Mouse (Mus musculus) layer of hippocampus, postnatal 10 days (tissue): ENCODE measurements at regions not wholly inside any gene's neighbourhood (a gene's known extent, or its start where the extent isn't known, plus 50 kb on each side); places are given as distances from the start of the nearest gene placed in this dataset.

Experiments used
- DNase-seq, 2 experiments: peaks; one replicate each; pipeline ENCODE4 v3.0.0; 2021; ENCODE audit warnings: low spot score in 2 of 2

- DNase-seq = no peak
Observed at GRCm38 (mm10) chr9:30174646-30175045, 211.7 kb upstream of the Ntm start.

GRCm38 (mm10) chr9:30175376-30175775, 212.4 kb upstream of the Ntm start:
- no peak for DNase-seq

GRCm38 (mm10) chr9:30183409-30183808, 220.5 kb upstream of the Ntm start:
- no peak for DNase-seq

GRCm38 (mm10) chr9:30184996-30185763, 222.2 kb upstream of the Ntm start:
- no peak for DNase-seq

- no peak for DNase-seq
Observed at GRCm38 (mm10) chr9:30186261-30186660, 223.3 kb upstream of the Ntm start.

- no peak for DNase-seq
Observed at GRCm38 (mm10) chr9:30190078-30190477, 227.1 kb upstream of the Ntm start.

GRCm38 (mm10) chr9:30191119-30191518, 228.2 kb upstream of the Ntm start:
- peak in 1 of 2 experiments; percentile 25 for DNase-seq

GRCm38 (mm10) chr9:30191902-30192301, 229.0 kb upstream of the Ntm start:
- DNase-seq = no peak

- no peak for DNase-seq
Observed at GRCm38 (mm10) chr9:30194866-30195265, 231.9 kb upstream of the Ntm start.

GRCm38 (mm10) chr9:30202411-30202810, 224.5 kb upstream of the Snx19 start:
- DNase-seq = no peak

GRCm38 (mm10) chr9:30207631-30208030, 219.3 kb upstream of the Snx19 start:
- no peak for DNase-seq

- DNase-seq = peak in 1 of 2 experiments; percentile 14
Observed at GRCm38 (mm10) chr9:30209806-30210205, 217.1 kb upstream of the Snx19 start.

- peak; percentile 9 to 15 for DNase-seq
Observed at GRCm38 (mm10) chr9:30212471-30213075, 214.3 kb upstream of the Snx19 start.

GRCm38 (mm10) chr9:30234501-30235163, 192.3 kb upstream of the Snx19 start:
- DNase-seq = peak in 1 of 2 experiments; percentile 8

GRCm38 (mm10) chr9:30235791-30236190, 191.1 kb upstream of the Snx19 start:
- DNase-seq = no peak

- DNase-seq = no peak
Observed at GRCm38 (mm10) chr9:30242107-30242506, 184.8 kb upstream of the Snx19 start.

- DNase-seq = peak; percentile 77 to 85
Observed at GRCm38 (mm10) chr9:30264533-30265168, 162.3 kb upstream of the Snx19 start.

- DNase-seq = no peak
Observed at GRCm38 (mm10) chr9:30271081-30271480, 155.8 kb upstream of the Snx19 start.

- no peak for DNase-seq
Observed at GRCm38 (mm10) chr9:30273836-30274235, 153.1 kb upstream of the Snx19 start.

GRCm38 (mm10) chr9:30278231-30278630, 148.7 kb upstream of the Snx19 start:
- DNase-seq = no peak

GRCm38 (mm10) chr9:30283080-30283770, 143.7 kb upstream of the Snx19 start:
- no peak for DNase-seq
